Mouse (Mus musculus) c-Kit-positive CD71-positive TER-119-positive erythroid progenitor cells, embryonic 14.5 days (primary cell): ENCODE measurements around the gene Pax5.

Source experiments
- DNase-seq: peaks from one replicate; pipeline ENCODE4 v3.0.0-alpha.2; 2013; ENCODE audit warnings: low spot score

Pax5 gene

GRCm38 (mm10) chr4:44705967-44706366, 4.3 kb downstream of the Pax5 start:
- DNase-seq, result no peak

DNA sequence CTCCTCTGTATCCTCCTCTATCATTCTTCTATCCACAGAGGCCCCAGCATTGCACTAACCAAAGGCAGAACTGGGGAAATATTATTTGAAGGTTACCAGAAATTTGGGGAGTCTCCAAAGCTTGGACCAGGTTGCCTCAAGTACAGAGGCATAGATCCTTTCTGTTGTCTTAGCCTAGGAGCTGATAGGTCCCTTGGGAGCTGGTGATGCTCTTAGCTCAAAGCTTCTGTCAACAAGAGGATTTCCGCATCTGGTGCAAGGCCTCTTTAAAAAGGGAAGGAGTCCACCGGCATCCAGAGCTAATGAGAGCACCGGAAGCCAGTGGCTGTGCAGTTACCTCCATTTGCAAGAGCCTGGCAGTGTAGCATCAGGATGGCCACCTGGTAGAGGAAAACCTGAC, 5.1 kb downstream of the Pax5 start:
- no peak for DNase-seq

GRCm38 (mm10) chr4:44704369-44704745, 5.9 kb downstream of the Pax5 start:
- peak; percentile 65 for DNase-seq

DNA sequence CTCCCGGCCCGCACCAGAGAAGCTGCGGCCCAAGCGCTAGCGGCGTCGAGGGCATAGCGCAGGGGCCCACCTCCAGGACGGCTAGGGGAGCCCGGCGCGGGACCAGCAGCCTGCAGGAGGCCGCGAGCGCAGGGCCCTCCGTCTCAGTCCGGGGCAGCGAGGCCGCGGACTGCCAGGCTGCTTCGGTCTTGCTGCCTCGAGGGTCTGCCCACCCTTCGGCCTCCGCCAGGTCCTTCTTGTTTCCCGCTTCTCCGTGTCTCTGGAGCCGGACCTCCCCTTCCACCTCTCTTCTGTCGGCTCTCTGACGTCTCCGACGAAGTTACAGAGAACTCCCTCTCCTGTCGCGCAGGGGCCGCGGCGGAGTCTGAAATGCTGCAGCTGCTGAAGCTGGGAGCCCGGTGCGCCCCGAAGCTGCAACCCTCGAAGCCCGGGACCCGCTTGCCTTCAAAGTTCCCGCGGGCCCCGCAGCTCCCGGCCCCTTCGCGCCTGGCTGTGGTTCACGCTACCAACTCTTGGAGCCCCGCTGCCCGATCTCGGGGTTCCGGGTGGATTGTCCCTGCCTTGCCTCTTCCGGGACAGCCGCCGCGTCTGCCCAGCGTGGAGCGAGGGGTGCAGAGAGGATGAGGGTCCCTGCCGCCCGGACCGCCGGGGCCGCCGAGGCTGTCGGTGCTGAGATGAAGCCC, 6.5 kb downstream of the Pax5 start:
- DNase-seq, result no peak

- DNase-seq, result no peak
These were observed 7.2 kb downstream of the Pax5 start for GRCm38 (mm10) chr4:44702891-44703685.

GRCm38 (mm10) chr4:44702011-44702527, 8.2 kb downstream of the Pax5 start:
- DNase-seq, result no peak

- no peak for DNase-seq
These were observed 8.8 kb downstream of the Pax5 start for GRCm38 (mm10) chr4:44701513-44701912.

GRCm38 (mm10) chr4:44696676-44697075, 13.6 kb downstream of the Pax5 start:
- no peak for DNase-seq

GRCm38 (mm10) chr4:44694369-44694768, 15.9 kb downstream of the Pax5 start:
- no peak for DNase-seq

GRCm38 (mm10) chr4:44685582-44685981, 24.7 kb downstream of the Pax5 start:
- DNase-seq, result no peak

DNA sequence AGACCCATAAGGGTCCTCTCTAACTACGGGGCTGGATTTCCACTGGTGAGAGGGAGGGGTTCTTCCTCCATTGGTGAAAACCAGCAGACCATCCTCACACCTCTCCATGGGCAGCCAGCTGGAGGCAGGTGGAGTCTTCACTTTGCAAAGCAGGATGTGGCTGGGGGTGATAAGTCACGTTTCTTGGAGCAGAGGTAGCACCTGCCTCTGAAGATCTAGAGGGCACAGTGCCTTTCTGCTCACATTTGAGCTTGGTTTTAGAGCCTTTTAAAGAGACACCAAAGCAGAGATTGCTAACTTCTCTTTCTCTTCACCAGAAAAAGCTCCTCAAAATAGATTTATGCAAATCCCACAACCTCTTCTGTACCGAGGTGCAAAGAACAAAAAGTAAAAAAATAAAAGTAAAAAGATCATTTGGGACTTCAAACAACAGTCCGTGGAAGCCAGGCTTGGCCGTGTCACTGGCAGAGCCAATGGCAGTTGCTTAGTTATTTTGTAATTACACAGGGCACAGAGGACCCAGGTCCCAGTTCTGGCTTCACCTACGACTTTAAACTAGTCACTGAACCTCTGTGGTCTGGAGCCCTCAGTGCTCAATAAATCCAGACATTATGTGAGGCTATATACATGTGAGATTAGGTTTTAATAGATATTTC, 29.9 kb downstream of the Pax5 start:
- no peak for DNase-seq

GRCm38 (mm10) chr4:44678641-44679040, 31.6 kb downstream of the Pax5 start:
- no peak for DNase-seq

DNA sequence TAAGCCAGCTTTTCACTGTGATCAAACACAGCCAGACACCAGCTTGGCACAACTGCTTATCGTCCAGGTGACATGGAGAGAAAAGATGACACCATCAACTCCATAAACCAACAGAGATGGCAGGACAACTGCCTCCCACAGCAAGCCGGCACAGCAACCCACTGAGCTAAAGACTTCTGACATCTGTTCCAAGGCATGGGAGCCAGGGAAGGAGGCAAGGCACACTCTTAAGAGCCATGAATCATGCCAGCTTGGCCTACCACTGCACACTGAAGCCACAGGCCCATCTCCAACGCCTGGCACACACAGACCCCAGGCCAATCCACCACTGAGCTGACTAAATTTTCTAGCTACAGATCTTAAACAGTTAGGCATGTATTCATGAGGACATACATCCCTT, 32.3 kb downstream of the Pax5 start:
- DNase-seq, result no peak

DNA sequence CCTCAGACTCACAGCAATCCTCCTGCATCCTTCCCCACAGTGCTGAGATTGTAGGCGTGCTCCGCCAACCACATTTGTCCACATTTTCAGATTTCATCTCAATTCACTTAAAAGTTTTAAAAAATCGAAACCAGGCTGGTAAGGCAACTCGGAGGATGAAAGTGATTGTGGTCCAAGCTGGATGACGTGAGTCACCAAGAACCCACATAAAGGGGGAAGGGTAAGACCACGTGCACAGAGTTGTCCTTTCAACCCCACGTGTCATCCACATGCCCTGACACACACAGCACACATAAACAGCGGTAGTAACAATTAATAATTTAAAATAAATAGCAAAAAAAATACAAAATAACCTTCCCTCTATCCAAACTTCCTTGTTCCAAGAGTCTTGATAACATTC, 35.3 kb downstream of the Pax5 start:
- DNase-seq, result no peak

DNA sequence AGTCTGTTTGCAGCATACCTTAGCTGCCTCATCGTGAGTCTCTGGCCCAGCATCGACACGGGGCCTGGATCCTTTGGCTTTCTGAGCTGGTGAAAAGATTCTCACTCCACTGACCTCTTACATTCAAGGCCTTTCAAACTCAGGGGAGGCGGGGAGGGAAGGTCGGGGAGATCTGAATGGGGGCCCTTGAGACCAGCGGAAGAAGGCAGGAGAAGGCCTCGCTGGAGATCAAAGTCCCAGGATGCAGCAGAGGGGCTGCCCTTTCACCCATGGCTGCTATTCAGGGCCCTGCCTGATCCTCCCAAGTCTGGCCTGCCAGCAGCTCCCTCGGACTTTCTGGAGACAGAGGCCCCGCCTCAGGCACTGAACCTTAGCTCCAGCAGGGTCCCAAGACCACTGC, 36.6 kb downstream of the Pax5 start:
- DNase-seq, result no peak

GRCm38 (mm10) chr4:44672216-44672937, 37.9 kb downstream of the Pax5 start:
- DNase-seq, result no peak

DNA sequence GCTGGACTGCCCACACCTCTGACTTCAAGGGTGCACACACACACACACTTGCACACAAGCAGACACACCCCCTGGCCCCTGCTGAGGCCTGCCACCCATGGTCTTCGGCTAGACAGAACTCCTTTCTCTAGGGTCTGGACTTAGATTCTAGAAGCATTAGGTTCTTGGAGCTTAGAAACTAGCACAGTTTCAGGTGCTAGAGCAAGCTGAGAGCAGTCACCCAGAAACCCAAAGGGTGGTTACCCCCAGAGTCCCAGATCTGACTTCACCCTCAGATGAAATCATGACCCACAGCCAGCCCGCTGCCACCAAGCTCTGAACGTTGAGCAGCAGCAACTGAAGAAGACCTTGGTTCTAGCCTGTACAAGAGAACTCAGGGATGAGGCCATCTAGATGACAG, 38.8 kb downstream of the Pax5 start:
- no peak for DNase-seq

DNA sequence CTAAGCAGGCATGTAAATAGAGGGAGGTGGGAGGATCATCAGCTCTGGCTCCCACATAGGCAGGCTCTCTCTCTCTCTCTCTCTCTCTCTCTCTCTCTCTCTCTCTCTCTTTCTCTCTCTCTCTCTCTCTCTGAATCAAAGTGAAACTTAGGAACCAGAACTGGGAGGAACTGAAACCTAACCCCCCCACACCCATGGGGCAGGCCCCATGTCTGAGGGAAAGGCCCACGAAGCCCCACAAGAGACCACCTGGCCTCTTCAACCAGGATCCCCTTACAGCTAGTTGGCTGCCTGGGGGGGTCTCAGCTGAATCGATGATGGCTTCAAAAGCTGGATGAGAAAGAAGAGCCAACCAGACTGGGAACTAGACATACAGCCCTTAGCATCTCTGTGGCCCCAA, 39.3 kb downstream of the Pax5 start:
- no peak for DNase-seq

DNA sequence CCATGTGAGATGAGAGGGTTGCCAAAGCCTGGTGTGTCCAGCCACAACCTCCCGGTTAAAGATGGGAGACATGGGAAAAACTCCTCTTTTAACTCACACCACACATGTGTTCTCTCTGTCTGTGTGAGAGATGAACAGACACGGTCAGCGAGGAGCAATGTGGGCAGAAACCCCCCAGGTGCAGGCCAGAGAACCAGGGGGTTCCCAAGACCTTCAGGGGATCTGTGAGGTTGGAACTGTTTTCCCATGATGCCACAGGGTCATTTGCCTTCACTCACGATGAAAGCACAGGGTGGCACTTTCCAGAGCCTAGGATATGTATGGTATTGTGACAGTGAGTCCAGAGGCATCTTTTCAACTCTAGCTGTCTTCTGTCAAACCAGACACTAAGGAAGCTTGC, 39.9 kb downstream of the Pax5 start:
- DNase-seq, result no peak

- peak; percentile 10 for DNase-seq
These were observed 40.7 kb downstream of the Pax5 start for GRCm38 (mm10) chr4:44669485-44670181.

- no peak for DNase-seq
These were observed 41.7 kb downstream of the Pax5 start for GRCm38 (mm10) chr4:44668574-44668973.

DNA sequence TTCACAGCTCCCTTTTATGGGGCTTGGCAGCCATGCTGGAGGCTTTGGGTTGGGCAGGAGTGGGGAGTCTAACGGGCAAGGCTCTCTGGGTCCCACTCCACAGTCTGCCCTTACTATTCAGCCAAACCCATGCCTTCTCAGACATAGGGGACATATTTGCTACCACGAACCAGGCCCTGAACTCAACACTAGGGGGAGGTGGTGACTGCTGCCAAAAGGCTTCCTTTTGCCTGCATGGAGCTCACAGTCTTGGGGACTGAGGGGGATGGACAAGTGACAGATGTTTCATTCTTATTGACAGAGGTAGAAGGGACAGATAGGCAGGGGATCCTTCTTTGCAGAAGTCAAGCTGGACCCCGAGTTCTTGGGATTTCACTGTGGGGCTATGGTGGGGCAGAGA, 42.1 kb downstream of the Pax5 start:
- no peak for DNase-seq
